Mouse (Mus musculus) right cerebral cortex, postnatal 14 days (tissue): ENCODE results near the gene Hsd17b14.
A peak's percentile ranks its signal among the peaks of the same experiment; 100 is the strongest.
"Not testable (repeated sequence)": the region's sequence is repeated elsewhere in the genome, so short reads cannot be mapped to it uniquely, and the experiment has no call there.

Source experiments
- DNase-seq: peaks from one replicate; pipeline ENCODE4 v3.0.0; 2022

The Hsd17b14 gene

GRCm38 (mm10) chr7:45554744-45555143 lies at the start of gene Hsd17b14:
Hsd17b14 (plus strand) TSS chr7:45554893.
- no peak for DNase-seq

- no peak for DNase-seq
Observed at GRCm38 (mm10) chr7:45507583-45507982, 47.1 kb upstream of the Hsd17b14 start.

- no peak for DNase-seq
Observed at GRCm38 (mm10) chr7:45508561-45508960, 46.1 kb upstream of the Hsd17b14 start.

GRCm38 (mm10) chr7:45509181-45509882 lies 45.4 kb upstream of the Hsd17b14 start:
- no peak for DNase-seq

- peak; percentile 82 for DNase-seq
Observed at GRCm38 (mm10) chr7:45509912-45510787, 44.5 kb upstream of the Hsd17b14 start, which contains the start of gene Nucb1. Nucb1 (minus strand) TSS chr7:45510406.

GRCm38 (mm10) chr7:45514411-45514810 lies 40.3 kb upstream of the Hsd17b14 start:
- no peak for DNase-seq

- no peak for DNase-seq
Observed at GRCm38 (mm10) chr7:45515436-45515835, 39.3 kb upstream of the Hsd17b14 start.

GRCm38 (mm10) chr7:45516846-45517245 lies 37.8 kb upstream of the Hsd17b14 start:
- not testable (repeated sequence) for DNase-seq

GRCm38 (mm10) chr7:45518618-45519017 lies 36.1 kb upstream of the Hsd17b14 start:
- DNase-seq: no peak

GRCm38 (mm10) chr7:45519345-45520120 lies 35.2 kb upstream of the Hsd17b14 start:
- DNase-seq: no peak

GRCm38 (mm10) chr7:45520605-45521004 lies 34.1 kb upstream of the Hsd17b14 start:
- DNase-seq: no peak

- DNase-seq: peak; percentile 91
Observed at GRCm38 (mm10) chr7:45521728-45522184, 32.9 kb upstream of the Hsd17b14 start.

- DNase-seq: no peak
Observed at GRCm38 (mm10) chr7:45522194-45522752, 32.4 kb upstream of the Hsd17b14 start.

- no peak for DNase-seq
Observed at GRCm38 (mm10) chr7:45522957-45523676, 31.6 kb upstream of the Hsd17b14 start.

- DNase-seq: no peak
Observed at GRCm38 (mm10) chr7:45523678-45524170, 31.0 kb upstream of the Hsd17b14 start.

GRCm38 (mm10) chr7:45524841-45525621 lies 29.7 kb upstream of the Hsd17b14 start:
- DNase-seq: no peak

GRCm38 (mm10) chr7:45525809-45526473 lies 28.8 kb upstream of the Hsd17b14 start, which contains the start of the genes Ppp1r15a and Plekha4:
Ppp1r15a (minus strand) TSS chr7:45526268.
Plekha4 (plus strand) TSS chr7:45526330.
- peak; percentile 91 for DNase-seq

GRCm38 (mm10) chr7:45526474-45527120 lies 28.1 kb upstream of the Hsd17b14 start:
- DNase-seq: no peak

GRCm38 (mm10) chr7:45527169-45527568 lies 27.5 kb upstream of the Hsd17b14 start:
- DNase-seq: not testable (repeated sequence)

GRCm38 (mm10) chr7:45529461-45529860 lies 25.2 kb upstream of the Hsd17b14 start:
- no peak for DNase-seq
